Comparison of ENCODE assay signal across 9 mouse cellular contexts in genomic region chr14:57534961-57535360, GRCm38 (mm10). TPM values are rescaled to one million over a fixed set of nuclear protein-coding genes. Genes with fewer than 3 reads are reported as not detected.
DNase-seq lines count a peak whose midpoint lies in the region; ATAC-seq lines count a peak whose summit lies in the region.
"Had no signal": no experiment of that assay in that cellular context is flagged by ENCODE, and none has a peak within 500 bp of the region (broad histone marks: within the 10 kb centered on the region; RNA-seq: fewer than 3 reads in every experiment).

No protein-coding gene starts in this region.

- peaks cover 20% of the 10 kb centered on the region for H3K27me3 ChIP-seq in kidney, embryonic 15.5 days
- no peaks in the 10 kb centered on the region for H3K27me3 ChIP-seq in intestine, embryonic 16.5 days (replicated peaks; ENCODE audit: control insufficient read depth, insufficient read depth, low read length)

- H3K4me1 ChIP-seq in kidney, embryonic 15.5 days = peaks cover 38% of the 10 kb centered on the region
- H3K4me1 ChIP-seq in intestine, embryonic 16.5 days (ENCODE audit: control insufficient read depth, insufficient read depth, low read length) = peaks cover 20% of the 10 kb centered on the region; the same call in 1 of the 2 replicates

- WGBS in kidney, embryonic 15.5 days = 19% methylated on average over 8 of the region's 8 CpGs
- WGBS in intestine, embryonic 16.5 days = 29% methylated on average over 8 of the region's 8 CpGs

- no peak for DNase-seq in kidney, adult 11 months
- DNase-seq in cerebellum, adult 18-20 months = peak; percentile 53 to 56
- peak; percentile 60 to 76 for DNase-seq in gastrocnemius, postnatal 4 days (ENCODE audit: low spot score in 2 of 2)
- DNase-seq in retina, postnatal 1 day = peak; percentile 35
- DNase-seq in thymus, postnatal 25 days = no peak
- DNase-seq in thymus, adult 18-20 months = no peak

- H3K27ac ChIP-seq in kidney, embryonic 15.5 days = peak overlapping the region; percentile 64; the same call in 1 of the 2 replicates
- H3K27ac ChIP-seq in intestine, embryonic 16.5 days (ENCODE audit: low read length) = peak overlapping the region; percentile 71

- ATAC-seq in kidney, embryonic 15.5 days (replicated peaks; ENCODE audit: low FRiP score) = no peak
- peak; percentile 59 for ATAC-seq in intestine, embryonic 16.5 days

- H3K4me3 ChIP-seq in kidney, embryonic 15.5 days (replicated peaks) = no peak overlapping the region
- no peak overlapping the region for H3K4me3 ChIP-seq in intestine, embryonic 16.5 days (ENCODE audit: low read length)

- H3K4me2 ChIP-seq in kidney, embryonic 15.5 days = peak overlapping the region; percentile 9; the same call in 1 of the 2 replicates
- H3K4me2 ChIP-seq in intestine, embryonic 16.5 days (ENCODE audit: low read depth, low read length) = no peak overlapping the region

- H3K36me3 ChIP-seq in kidney, embryonic 15.5 days = no peaks in the 10 kb centered on the region
- no peaks in the 10 kb centered on the region for H3K36me3 ChIP-seq in intestine, embryonic 16.5 days (ENCODE audit: control insufficient read depth, insufficient read depth, low read length)
- H3K36me3 ChIP-seq: G1E had no signal

- H3K9me3 ChIP-seq in kidney, embryonic 15.5 days (replicated peaks) = no peaks in the 10 kb centered on the region
- H3K9me3 ChIP-seq in intestine, embryonic 16.5 days (ENCODE audit: control insufficient read depth, low read length) = no peaks in the 10 kb centered on the region
- H3K9me3 ChIP-seq: G1E had no signal

- H3K9ac ChIP-seq in kidney, embryonic 15.5 days = no peak overlapping the region
- H3K9ac ChIP-seq in intestine, embryonic 16.5 days (ENCODE audit: low read depth, low read length) = peak overlapping the region; percentile 38

RNA-seq across cellular contexts. Expression of gene Il17d, which starts 10.4 kb away (rescaled TPM):
- polyA plus RNA-seq in kidney, embryonic 15.5 days (2015; fragmentation: Nextera tagmentation; extraction: Ambion mirVana) = 2.1 and 2.9 TPM in 2 replicates
- 10 to 100 TPM; 13.5 to 16.3 TPM for total RNA-seq in gastrocnemius, postnatal 4 days (2021)
- polyA plus RNA-seq in intestine, embryonic 16.5 days (2015; fragmentation: Nextera tagmentation; extraction: Ambion mirVana) = 0.51 and 4.2 TPM in 2 replicates
- total RNA-seq: G1E had no signal

RNA-seq across cellular contexts. Expression of gene Eef1akmt1, which starts 36.5 kb away (rescaled TPM):
- polyA plus RNA-seq in kidney, embryonic 15.5 days (2015; fragmentation: Nextera tagmentation; extraction: Ambion mirVana) = 82.3 and 89.2 TPM in 2 replicates
- total RNA-seq in gastrocnemius, postnatal 4 days (2021) = 10 to 100 TPM; 25.7 to 28.1 TPM
- 89.8 and 91.7 TPM in 2 replicates for polyA plus RNA-seq in intestine, embryonic 16.5 days (2015; fragmentation: Nextera tagmentation; extraction: Ambion mirVana)

Comparison
In these comparisons a context has a peak if more than half of its experiments do, and no peak if none do; other contexts are left out.
1. DNase-seq: peak in cerebellum, adult 18-20 months (2 of 2), gastrocnemius, postnatal 4 days (2 of 2) and retina, postnatal 1 day (single experiment); none in kidney, adult 11 months (single experiment), thymus, postnatal 25 days (single experiment) and thymus, adult 18-20 months (0 of 2).